Mouse (Mus musculus) splenic B cell, adult 2 months (primary cell): ENCODE data around the gene Plekhm3.

Experiments used
- DNase-seq: peaks from one replicate; pipeline ENCODE4 v3.0.0-alpha.2; 2011; ENCODE audit warnings: low read depth, low spot score
- H3K27me3 ChIP-seq: 2 replicates; pipeline ENCODE4 v1.6.1; 2012; ENCODE audit warnings: mild to moderate bottlenecking, low read length, moderate library complexity, mixed read lengths; ENCODE audit not compliant: control insufficient read depth, poor library complexity, insufficient read depth, severe bottlenecking
- H3K36me3 ChIP-seq: 2 replicates; pipeline ENCODE4 v1.6.1; 2012; ENCODE audit warnings: mild to moderate bottlenecking, low read length, moderate library complexity, mixed read lengths; ENCODE audit not compliant: control insufficient read depth, poor library complexity, insufficient read depth, severe bottlenecking

Gene Plekhm3

DNA sequence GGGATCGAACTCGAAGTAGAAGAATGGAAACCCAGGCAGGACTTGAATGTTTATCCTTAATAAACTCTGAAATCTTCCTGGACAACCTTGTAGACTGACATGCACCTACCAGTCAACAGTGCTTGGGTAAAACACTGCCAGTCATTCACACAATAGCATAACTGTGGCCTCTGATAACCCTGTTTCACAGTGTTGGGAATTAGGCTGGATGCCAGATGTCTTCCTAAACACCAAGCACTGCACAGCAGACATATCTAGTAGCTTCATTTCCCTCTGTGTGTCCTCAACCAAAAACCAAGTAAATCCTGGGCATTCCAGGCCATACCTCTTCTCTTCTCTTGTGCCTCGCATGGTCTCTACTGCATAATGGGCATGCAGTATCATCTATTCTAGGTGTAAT is 42.3 kb downstream of the Plekhm3 start:
- Histone ChIP-seq H3K27me3 (no peaks in the 10 kb centered on the region), H3K36me3 (peaks cover 5% of the 10 kb centered on the region)
- DNase-seq = no peak

- no peaks in the 10 kb centered on the region for H3K27me3 ChIP-seq
- DNase-seq = no peak
- no peaks in the 10 kb centered on the region; the same call in none of the 2 replicates for H3K36me3 ChIP-seq
Observed at GRCm38 (mm10) chr1:64907740-64908139, 48.9 kb downstream of the Plekhm3 start.

DNA sequence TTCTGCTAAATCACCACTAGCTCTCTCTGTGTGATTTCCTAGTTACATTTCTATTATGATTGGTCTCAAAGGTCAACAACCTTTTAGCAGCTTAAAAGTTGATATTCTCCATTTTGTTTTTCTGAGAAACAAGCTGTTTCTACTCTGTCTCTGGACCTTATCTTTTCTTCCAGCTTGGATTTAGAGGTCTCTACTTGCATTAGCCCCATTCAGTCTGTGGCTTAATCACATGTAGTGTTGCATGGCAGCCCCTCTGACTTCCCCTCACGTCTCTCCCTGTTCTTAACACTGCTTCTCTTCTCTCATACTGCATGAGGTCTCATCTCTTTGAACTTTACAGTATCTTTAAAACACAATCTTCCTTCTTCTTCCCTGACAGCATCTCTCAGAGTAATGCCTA is 50.4 kb downstream of the Plekhm3 start:
- Histone ChIP-seq H3K36me3 (no peaks in the 10 kb centered on the region; the same call in none of the 2 replicates), H3K27me3 (no peaks in the 10 kb centered on the region)
- DNase-seq = no peak

DNA sequence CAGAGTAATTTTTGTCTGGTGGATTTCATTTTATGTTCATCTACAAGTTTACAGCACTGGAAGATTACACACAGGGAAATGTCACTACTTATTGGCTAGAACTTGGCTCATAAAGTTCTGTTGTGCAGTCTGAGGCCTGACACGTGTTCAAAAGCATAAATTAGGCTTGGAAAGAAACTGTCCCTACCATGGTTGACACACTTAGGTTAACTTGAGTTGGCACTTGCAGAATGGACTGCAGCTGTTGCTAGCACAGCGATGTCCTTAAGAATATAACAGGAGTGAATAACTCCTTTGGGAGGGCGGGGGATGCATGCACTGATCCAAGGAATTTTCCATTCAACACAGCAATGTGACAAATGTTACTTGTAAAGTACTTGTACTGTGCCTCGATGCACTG is 53.2 kb downstream of the Plekhm3 start:
- Histone ChIP-seq H3K27me3 (no peaks in the 10 kb centered on the region), H3K36me3 (no peaks in the 10 kb centered on the region; the same call in 1 of the 2 replicates)
- no peak for DNase-seq

DNA sequence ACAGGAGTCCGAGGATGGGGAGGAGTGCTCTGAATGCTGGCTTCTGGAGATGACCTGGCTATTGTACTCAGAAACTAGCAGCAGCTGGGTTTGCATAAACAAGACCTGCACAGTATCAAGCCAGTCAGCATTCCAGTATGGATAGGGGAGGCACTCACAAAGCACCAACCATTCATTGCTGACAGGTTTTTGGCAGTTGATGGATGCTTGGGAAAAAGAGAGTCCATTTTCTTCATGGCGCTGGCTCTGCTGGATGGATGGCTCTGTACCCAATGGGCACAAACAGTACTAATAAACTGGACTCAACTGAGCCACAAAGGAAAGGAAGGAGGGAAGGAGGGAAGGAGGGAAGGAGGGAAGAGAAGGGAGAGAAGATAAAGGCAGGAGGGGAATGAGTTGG is 53.8 kb downstream of the Plekhm3 start:
- Histone ChIP-seq H3K27me3 (no peaks in the 10 kb centered on the region), H3K36me3 (no peaks in the 10 kb centered on the region; the same call in 1 of the 2 replicates)
- no peak for DNase-seq

GRCm38 (mm10) chr1:64899763-64900162 is 56.9 kb downstream of the Plekhm3 start:
- no peaks in the 10 kb centered on the region for H3K27me3 ChIP-seq

GRCm38 (mm10) chr1:64897485-64897884 is 59.1 kb downstream of the Plekhm3 start:
- no peak for DNase-seq
- Histone ChIP-seq H3K27me3 (no peaks in the 10 kb centered on the region), H3K36me3 (peaks cover 2% of the 10 kb centered on the region; the same call in 1 of the 2 replicates)

More at GRCm38 (mm10) chr1:64899763-64900162, 56.9 kb downstream of the Plekhm3 start:
- peaks cover 2% of the 10 kb centered on the region; the same call in 1 of the 2 replicates for H3K36me3 ChIP-seq
- no peak for DNase-seq

GRCm38 (mm10) chr1:64893806-64894205 is 62.8 kb downstream of the Plekhm3 start:
- no peaks in the 10 kb centered on the region for H3K27me3 ChIP-seq
- peaks cover 6% of the 10 kb centered on the region; the same call in 1 of the 2 replicates for H3K36me3 ChIP-seq
- no peak for DNase-seq

DNA sequence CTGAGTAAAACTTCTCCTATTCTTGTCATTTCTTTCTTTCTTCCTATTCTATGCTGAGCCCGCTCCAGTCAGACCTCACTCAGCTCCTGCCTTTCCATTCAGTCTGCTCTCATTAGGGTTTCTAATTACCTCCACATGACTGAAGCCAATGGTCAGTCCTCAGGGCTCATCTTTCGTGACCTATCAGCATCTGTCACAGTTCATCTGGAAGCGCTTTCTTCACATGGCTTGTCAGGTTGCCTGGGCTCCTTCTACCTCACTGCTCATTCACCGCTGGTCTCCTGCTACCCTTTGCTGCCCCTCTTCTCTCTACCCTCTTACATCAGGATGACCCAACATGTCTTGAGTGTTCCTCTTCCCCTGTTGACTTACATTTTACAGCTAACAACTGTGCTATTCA is 65.3 kb downstream of the Plekhm3 start:
- H3K27me3 ChIP-seq = no peaks in the 10 kb centered on the region
- no peak for DNase-seq
- H3K36me3 ChIP-seq = peaks cover 6% of the 10 kb centered on the region; the same call in 1 of the 2 replicates

DNA sequence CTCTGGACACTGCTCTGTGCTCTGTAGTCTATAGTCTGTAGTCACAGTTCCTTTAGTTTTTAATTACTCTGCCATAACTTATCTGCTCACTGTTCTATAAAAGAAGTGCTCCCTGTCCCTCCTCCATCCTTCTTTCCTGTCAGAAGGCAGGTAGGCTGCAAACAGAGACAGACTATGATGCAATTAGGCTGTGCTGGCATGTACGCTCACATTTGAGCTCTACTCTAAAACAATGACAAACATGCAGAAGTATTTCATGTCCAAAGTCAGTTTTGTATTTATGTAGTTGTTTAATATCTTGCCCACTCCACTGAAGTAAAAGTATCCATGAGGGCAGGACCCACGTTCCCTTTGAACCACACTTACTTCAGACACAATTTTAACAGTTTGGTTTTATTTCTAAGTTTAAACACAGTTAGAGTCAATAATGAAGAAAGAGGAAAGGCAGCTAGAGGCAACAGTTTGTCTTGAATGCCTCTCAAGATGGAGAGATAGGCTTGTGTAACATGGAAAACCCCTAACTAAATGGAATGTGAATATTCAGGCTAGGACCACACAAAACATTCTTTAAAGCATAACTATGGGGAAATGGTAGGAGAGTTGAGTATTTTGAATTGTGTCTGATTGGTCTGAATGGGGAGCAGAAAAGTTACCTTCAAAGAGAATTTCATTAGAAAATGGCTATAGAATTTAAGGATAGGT is 69.0 kb downstream of the Plekhm3 start:
- no peak for DNase-seq
- Histone ChIP-seq H3K36me3 (peaks cover 5% of the 10 kb centered on the region; the same call in 1 of the 2 replicates), H3K27me3 (no peaks in the 10 kb centered on the region)

- DNase-seq = no peak
- Histone ChIP-seq H3K27me3 (no peaks in the 10 kb centered on the region), H3K36me3 (peaks cover 4% of the 10 kb centered on the region; the same call in 1 of the 2 replicates)
Observed at GRCm38 (mm10) chr1:64886718-64887117, 69.9 kb downstream of the Plekhm3 start.

DNA sequence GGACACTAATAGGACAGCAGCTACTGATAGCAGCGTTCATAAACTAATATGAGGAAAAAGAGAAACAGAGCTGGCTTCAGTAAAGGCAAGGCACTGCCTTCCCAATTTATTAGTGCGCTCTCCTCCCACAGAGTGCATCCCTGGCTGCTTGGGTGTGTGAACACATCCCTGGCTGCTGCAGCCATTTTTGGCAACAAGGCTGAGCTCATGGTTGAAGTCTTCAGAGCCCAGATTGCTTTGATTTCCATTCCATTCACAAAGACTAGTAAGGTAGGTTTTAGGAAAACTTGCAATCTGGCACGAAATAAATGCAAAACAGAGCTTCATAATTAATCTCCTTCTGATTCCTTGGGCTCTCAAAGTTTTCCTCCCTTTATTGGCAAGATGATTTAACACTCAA is 71.3 kb downstream of the Plekhm3 start:
- H3K36me3 ChIP-seq = peaks cover 1% of the 10 kb centered on the region; the same call in 1 of the 2 replicates
- no peaks in the 10 kb centered on the region for H3K27me3 ChIP-seq
- no peak for DNase-seq

DNA sequence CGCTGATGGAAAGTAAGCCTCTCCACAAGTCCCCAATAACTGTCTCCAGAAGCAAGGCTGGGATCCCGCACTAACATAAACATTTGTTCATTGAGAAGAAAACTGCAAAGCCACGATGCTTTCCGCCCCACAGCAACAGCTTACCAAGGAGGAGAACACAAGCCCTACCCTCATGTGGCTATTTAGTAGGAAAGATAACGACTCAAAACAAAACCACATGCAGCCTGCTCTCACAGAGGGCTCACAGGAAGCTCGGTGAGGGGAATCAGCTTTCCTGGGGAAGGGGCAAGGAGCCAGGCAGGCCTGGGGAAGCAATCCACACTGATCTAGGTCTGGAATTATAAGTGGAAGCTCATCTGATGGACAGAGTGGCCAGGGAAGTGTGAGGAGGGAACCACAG is 72.6 kb downstream of the Plekhm3 start:
- Histone ChIP-seq H3K27me3 (no peaks in the 10 kb centered on the region), H3K36me3 (peaks cover 3% of the 10 kb centered on the region; the same call in 1 of the 2 replicates)
- DNase-seq = no peak

DNA sequence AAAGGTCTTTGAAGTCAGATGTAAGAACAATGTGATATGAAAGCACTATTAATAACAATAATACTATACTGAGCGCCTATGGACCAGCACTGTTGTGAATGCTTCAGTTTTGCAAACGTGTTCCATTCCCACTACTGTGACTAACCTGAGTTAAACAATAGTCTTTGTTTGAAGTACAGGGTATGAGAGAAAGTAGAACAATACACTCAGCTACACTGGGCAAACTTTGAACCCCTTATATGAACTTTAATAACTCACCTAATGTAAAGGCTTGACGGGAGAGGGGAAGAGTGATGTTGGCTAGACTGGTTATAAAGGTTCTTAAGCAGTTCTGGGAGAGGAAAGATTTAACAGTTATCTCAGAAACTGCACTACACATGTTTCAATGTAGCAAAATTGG is 76.0 kb downstream of the Plekhm3 start:
- no peak for DNase-seq
- peaks cover 3% of the 10 kb centered on the region; the same call in 1 of the 2 replicates for H3K36me3 ChIP-seq
- no peaks in the 10 kb centered on the region for H3K27me3 ChIP-seq

DNA sequence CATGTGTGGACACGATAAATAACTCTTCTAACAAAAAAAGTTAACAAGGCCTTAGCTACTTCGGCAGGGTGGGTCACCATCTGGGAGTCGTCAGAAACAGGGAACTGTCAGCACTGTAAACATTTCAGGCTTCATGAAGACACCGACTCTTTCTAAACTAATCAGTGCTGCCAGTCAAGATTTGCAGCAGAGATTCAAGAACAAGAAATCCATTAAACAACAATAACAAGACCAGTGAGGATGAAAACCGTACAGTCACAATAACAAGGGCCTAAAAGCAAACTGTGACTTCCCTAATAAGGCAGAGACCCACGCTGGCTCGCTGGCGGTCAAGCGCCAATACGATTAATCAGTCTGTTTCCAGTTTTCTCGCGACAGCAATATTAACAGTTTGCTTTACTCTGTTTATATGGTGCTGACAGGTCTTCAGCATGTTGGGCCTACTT is 77.8 kb downstream of the Plekhm3 start:
- Histone ChIP-seq H3K36me3 (peaks cover 7% of the 10 kb centered on the region; the same call in 1 of the 2 replicates), H3K27me3 (no peaks in the 10 kb centered on the region)
- no peak for DNase-seq
